Mouse (Mus musculus) CH12.LX (cell line): Measurements from ENCODE around the gene Them4. TPM values are rescaled to one million over a fixed set of nuclear protein-coding genes. Genes with fewer than 3 reads are reported as not detected.

Experiments
- DNase-seq: peaks from one replicate; pipeline ENCODE4 v3.0.0-alpha.2; 2013; ENCODE audit errors: extremely low read depth
- H3K27ac ChIP-seq: 2 replicates; pipeline ENCODE4 v1.5.1; 2012; ENCODE audit warnings: low read depth, mild to moderate bottlenecking, control low read depth, moderate library complexity; ENCODE audit not compliant: insufficient read depth
- H3K27me3 ChIP-seq: replicated peaks from 2 replicates; pipeline ENCODE3; 2012; ENCODE audit warnings: inconsistent platforms
- H3K36me3 ChIP-seq, 2 experiments: replicated peaks in 1 of 2; 2 replicates each; pipeline versions ENCODE3 to v1.6.1; 2012; ENCODE audit warnings: inconsistent platforms in 1 of 2, low read length in 1 of 2, mild to moderate bottlenecking in 1 of 2, mixed read lengths in 1 of 2, moderate library complexity in 1 of 2; ENCODE audit not compliant: control insufficient read depth in 1 of 2, insufficient read depth in 1 of 2
- H3K4me1 ChIP-seq, 2 experiments: 2 replicates each; pipeline ENCODE4 v1.6.1; 2012; ENCODE audit warnings: inconsistent platforms in 1 of 2, moderate library complexity in 1 of 2; ENCODE audit not compliant: insufficient read depth in 2 of 2, control insufficient read depth in 1 of 2
- H3K4me2 ChIP-seq: 2 replicates; pipeline ENCODE4 v1.6.1; 2012; ENCODE audit warnings: low read depth, mild to moderate bottlenecking, control low read depth; ENCODE audit not compliant: poor library complexity, insufficient read depth, severe bottlenecking
- H3K4me3 ChIP-seq, 3 experiments: fragments of 150-350 bp in 1 of 3; sonication (generic) in 1 of 3; replicated peaks in 1 of 3; 2 replicates each; pipeline versions ENCODE3 to v1.5.1; 2011 to 2012; ENCODE audit warnings: low read depth in 2 of 3, low read length in 2 of 3, mild to moderate bottlenecking in 2 of 3, moderate library complexity in 2 of 3, control low read depth in 1 of 3, improper control_type of control experiment in 1 of 3, inconsistent platforms in 1 of 3, mixed read lengths in 1 of 3; ENCODE audit not compliant: poor library complexity in 1 of 3
- H3K79me2 ChIP-seq: replicated peaks from 2 replicates; pipeline ENCODE4 v1.6.1; 2012; ENCODE audit warnings: mild to moderate bottlenecking, moderate library complexity; ENCODE audit not compliant: control insufficient read depth, poor library complexity, insufficient read depth, severe bottlenecking; ENCODE audit errors: extremely low read depth
- H3K9ac ChIP-seq: 2 replicates; pipeline ENCODE4 v1.6.1; 2012; ENCODE audit warnings: low read depth, mild to moderate bottlenecking, control low read depth, moderate library complexity; ENCODE audit not compliant: insufficient read depth
- H3K9me3 ChIP-seq: replicated peaks from 2 replicates; pipeline ENCODE3; 2012; ENCODE audit warnings: low read length, inconsistent platforms, mixed read lengths
- BHLHE40 ChIP-seq: IDR thresholded peaks from 2 replicates; pipeline ENCODE4 v1.6.1; 2011; ENCODE audit warnings: mild to moderate bottlenecking, low read depth, low read length, improper control_type of control experiment
- CHD1 ChIP-seq: IDR thresholded peaks from 2 replicates; pipeline ENCODE4 v1.6.1; 2012; ENCODE audit warnings: low read depth, low read length, improper control_type of control experiment, inconsistent platforms
- CHD2 ChIP-seq: IDR thresholded peaks from 2 replicates; pipeline ENCODE4 v1.6.1; 2011; ENCODE audit warnings: low read length, improper control_type of control experiment
- CTCF ChIP-seq, 2 experiments: IDR thresholded peaks in 1 of 2; conservative IDR thresholded peaks in 1 of 2; 2 replicates each; pipeline ENCODE4 v1.5.1; 2011 to 2012; ENCODE audit warnings: low read depth in 2 of 2, low read length in 2 of 2, improper control_type of control experiment in 1 of 2, inconsistent platforms in 1 of 2, mild to moderate bottlenecking in 1 of 2, moderate library complexity in 1 of 2
- EP300 ChIP-seq: IDR thresholded peaks from 2 replicates; pipeline ENCODE4 v1.6.1; 2011; ENCODE audit warnings: low read length, improper control_type of control experiment
- HCFC1 ChIP-seq: IDR thresholded peaks from 2 replicates; pipeline ENCODE4 v1.6.1; 2012; ENCODE audit warnings: low read depth, mild to moderate bottlenecking, inconsistent platforms, low read length, improper control_type of control experiment
- MAFK ChIP-seq: IDR thresholded peaks from 2 replicates; pipeline ENCODE4 v1.6.1; 2011; ENCODE audit warnings: low read length, improper control_type of control experiment; ENCODE audit not compliant: insufficient replicate concordance
- MAX ChIP-seq: IDR thresholded peaks from 2 replicates; pipeline ENCODE4 v1.6.1; 2011; ENCODE audit warnings: low read length, improper control_type of control experiment
- MAZ ChIP-seq: IDR thresholded peaks from 2 replicates; pipeline ENCODE4 v1.6.1; 2012; ENCODE audit warnings: low read depth, mild to moderate bottlenecking, inconsistent platforms, low read length, improper control_type of control experiment, moderate library complexity
- MEF2A ChIP-seq: IDR thresholded peaks from 2 replicates; pipeline ENCODE4 v1.6.1; 2014; ENCODE audit warnings: low read depth, mild to moderate bottlenecking, inconsistent platforms, low read length, improper control_type of control experiment, borderline replicate concordance
- MXI1 ChIP-seq: IDR thresholded peaks from 2 replicates; pipeline ENCODE4 v1.6.1; 2011; ENCODE audit warnings: mild to moderate bottlenecking, low read depth, low read length, improper control_type of control experiment
- MYC ChIP-seq: IDR thresholded peaks from 2 replicates; pipeline ENCODE4 v1.6.1; 2011; ENCODE audit warnings: low read depth, mild to moderate bottlenecking, improper control_type of control experiment, low read length
- NELFE ChIP-seq: IDR thresholded peaks from 2 replicates; pipeline ENCODE4 v1.6.1; 2011; ENCODE audit warnings: low read depth, low read length, improper control_type of control experiment
- POLR2A ChIP-seq: IDR thresholded peaks from 2 replicates; pipeline ENCODE4 v1.6.1; 2011; ENCODE audit warnings: low read depth, mild to moderate bottlenecking, improper control_type of control experiment, low read length
- POLR2AphosphoS2 ChIP-seq: IDR thresholded peaks from 2 replicates; pipeline ENCODE4 v1.6.1; 2011; ENCODE audit warnings: low read depth, low read length, improper control_type of control experiment
- RAD21 ChIP-seq: IDR thresholded peaks from 2 replicates; pipeline ENCODE4 v1.6.1; 2011; ENCODE audit warnings: low read depth, mild to moderate bottlenecking, low read length, improper control_type of control experiment, moderate library complexity
- RCOR1 ChIP-seq: conservative IDR thresholded peaks from 2 replicates; pipeline ENCODE4 v1.6.1; 2012; ENCODE audit warnings: low read depth, mild to moderate bottlenecking, inconsistent platforms, low read length, improper control_type of control experiment
- SMC3 ChIP-seq: IDR thresholded peaks from 2 replicates; pipeline ENCODE4 v1.6.1; 2011; ENCODE audit warnings: low read depth, low read length, improper control_type of control experiment
- TCF12 ChIP-seq: IDR thresholded peaks from 2 replicates; pipeline ENCODE4 v1.6.1; 2014; ENCODE audit warnings: low read depth, mild to moderate bottlenecking, inconsistent platforms, low read length, improper control_type of control experiment
- ZC3H11A ChIP-seq: IDR thresholded peaks from 2 replicates; pipeline ENCODE4 v1.6.1; 2012; ENCODE audit warnings: low read depth, mild to moderate bottlenecking, inconsistent platforms, low read length, improper control_type of control experiment
- ZMIZ1 ChIP-seq: IDR thresholded peaks from 2 replicates; pipeline ENCODE4 v1.6.1; 2012; ENCODE audit warnings: low read depth, mild to moderate bottlenecking, inconsistent platforms, low read length, improper control_type of control experiment
- ZNF384 ChIP-seq: IDR thresholded peaks from 2 replicates; pipeline ENCODE4 v1.6.1; 2012; ENCODE audit warnings: low read depth, low read length, improper control_type of control experiment, inconsistent platforms
- dilution Hi-C: fragments of 300-500 bp; cut with MboI; formaldehyde crosslinking; loops from 2 replicates; pipeline ENCODE4 v1.14.3; 2020; ENCODE audit warnings: low sequenced_read_pairs; ENCODE audit not compliant: extremely low pct_unique_long_range_greater_than_20kb, extremely low pct_ligation_motif_present
- in situ Hi-C: fragments of 300-500 bp; cut with MboI; formaldehyde crosslinking; loops from 3 replicates; pipeline ENCODE4 v1.14.3; 2019; ENCODE audit warnings: low sequenced_read_pairs, low pct_ligation_motif_present, low pct_unique_long_range_greater_than_20kb, mixed read lengths
- polyA plus RNA-seq: library from polyadenylated mRNA; unstranded; fragments of >175 nt; gene quantifications from 2 replicates; pipeline ENCODE4 v1.2.1, GENCODE M21; 2012; ENCODE audit warnings: low read depth; ENCODE audit not compliant: insufficient read length
- total RNA-seq, 2 experiments: library from RNA; depleted of rRNA; stranded (reverse); fragments of 300-350 nt in 1 of 2; fragments of >200 nt in 1 of 2; gene quantifications; 2 replicates each; pipeline ENCODE4 v1.2.3; 2012 to 2014

The Them4 gene
- total and polyA plus RNA-seq, 3 experiments, result 2.4 to 7.2 (median 3.6) TPM

DNA sequence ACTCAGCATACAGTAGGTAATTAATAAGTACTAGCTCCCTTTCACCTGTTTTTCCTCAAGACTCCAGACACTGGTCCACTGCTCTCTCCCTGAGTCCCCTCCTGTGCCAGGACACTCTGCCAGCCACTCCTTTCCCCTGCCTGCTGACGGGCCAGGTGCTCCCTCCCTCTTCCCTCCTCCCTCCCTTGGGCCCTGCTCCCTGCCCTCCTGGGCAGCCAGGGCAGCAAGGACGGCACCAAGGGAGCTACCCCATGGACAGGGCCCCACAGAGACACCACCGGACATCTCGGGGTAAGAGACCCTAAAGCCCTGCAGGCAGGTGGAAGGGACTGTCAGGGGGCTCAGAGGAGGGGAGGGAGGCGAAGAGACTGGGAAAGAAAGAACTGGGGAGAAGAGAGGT lies 62.8 kb downstream of the Them4 start, which contains the start of gene Rorc:
Gene Rorc (plus strand): TSS at position 154 of the 400 bp plus-strand sequence.
- Histone ChIP-seq H3K27me3 (no peaks in the 10 kb centered on the region), H3K9ac (no peak within 1 kb of the TSS), H3K79me2 (no peaks in the 10 kb centered on the region), H3K9me3 (no peaks in the 10 kb centered on the region), H3K4me1 (peaks cover 16 to 49% of the 10 kb centered on the region in 2 experiments), H3K4me2 (no peak within 1 kb of the TSS), H3K4me3 (no peak within 1 kb of the TSS), H3K27ac (no peak within 1 kb of the TSS), H3K36me3 (no peaks in the 10 kb centered on the region)
- in situ Hi-C loops, result no loop called here
- TF ChIP-seq POLR2A (no peak), EP300 (no peak), MAX (no peak), MYC (no peak), POLR2AphosphoS2 (no peak), TCF12 (no peak), CTCF (conservative IDR thresholded peaks at IDR 0.05 in 1 of 2, IDR thresholded peaks at IDR 0.05 in 1 of 2; ENCODE audit: low read depth in 2 of 2, low read length in 2 of 2) (no peak), CHD1 (no peak), MAFK (no peak)
- dilution Hi-C loops, result no loop called here
- no peak for DNase-seq

DNA sequence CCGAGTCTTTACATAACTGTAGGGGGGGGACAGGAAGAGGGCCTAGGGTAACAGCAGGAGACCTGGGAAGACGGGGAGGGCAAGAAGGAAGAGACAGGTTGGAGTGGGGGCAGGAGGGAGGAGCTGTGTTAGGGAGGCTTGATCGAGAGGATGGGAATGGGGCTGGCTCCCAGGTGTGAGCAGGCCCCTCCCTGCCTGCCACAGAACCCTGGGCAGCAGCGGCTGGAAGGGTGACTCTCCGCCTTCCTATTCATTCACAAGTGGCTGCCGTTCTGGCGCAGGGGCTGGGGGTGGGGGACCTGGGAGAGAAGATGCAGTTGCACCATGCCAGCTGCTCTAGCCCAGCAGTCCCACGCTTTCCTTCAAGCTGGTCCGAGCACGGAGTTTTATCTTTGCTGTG lies 63.2 kb downstream of the Them4 start:
- no peaks in the 10 kb centered on the region for H3K9me3 ChIP-seq
- in situ Hi-C loops (no loop called here), dilution Hi-C loops (no loop called here)
- no peak overlapping the region for H3K9ac ChIP-seq
- H3K27me3 ChIP-seq, result no peaks in the 10 kb centered on the region
- no peaks in the 10 kb centered on the region for H3K36me3 ChIP-seq
- H3K4me2 ChIP-seq, result no peak overlapping the region
- peaks cover 18 to 54% of the 10 kb centered on the region in 2 experiments for H3K4me1 ChIP-seq
- H3K27ac ChIP-seq, result no peak overlapping the region
- H3K4me3 ChIP-seq, result no peak overlapping the region
- no peak for DNase-seq
- TF ChIP-seq ZMIZ1 (no peak), RAD21 (no peak), ZNF384 (no peak), MAX (no peak), ZC3H11A (no peak), CTCF (conservative IDR thresholded peaks at IDR 0.05 in 1 of 2, IDR thresholded peaks at IDR 0.05 in 1 of 2; ENCODE audit: low read depth in 2 of 2, low read length in 2 of 2) (no peak), POLR2A (no peak), CHD2 (no peak), RCOR1 (no peak), NELFE (no peak), BHLHE40 (no peak), EP300 (no peak), HCFC1 (no peak), SMC3 (no peak), MEF2A (no peak), MAZ (no peak), MXI1 (no peak)
- TF ChIP-seq, all 38 proteins: peak for 0
- no peaks in the 10 kb centered on the region for H3K79me2 ChIP-seq
